Mouse (Mus musculus): ENCODE results near the gene Heatr4. TPM values are rescaled to one million over a fixed set of nuclear protein-coding genes. Genes with fewer than 3 reads are reported as not detected.

Gene Heatr4
- total RNA-seq (2012; rRNA removed): not detected in 2 replicates
- under 1 TPM in 1 of 2 experiments, not detected in 1; 0.03 TPM for polyA plus RNA-seq (2012; ENCODE audit: insufficient read depth in 1 of 2, insufficient read length in 2 of 2, low read depth in 1 of 2, low replicate concordance in 2 of 2, missing spikeins in 1 of 2)

DNA sequence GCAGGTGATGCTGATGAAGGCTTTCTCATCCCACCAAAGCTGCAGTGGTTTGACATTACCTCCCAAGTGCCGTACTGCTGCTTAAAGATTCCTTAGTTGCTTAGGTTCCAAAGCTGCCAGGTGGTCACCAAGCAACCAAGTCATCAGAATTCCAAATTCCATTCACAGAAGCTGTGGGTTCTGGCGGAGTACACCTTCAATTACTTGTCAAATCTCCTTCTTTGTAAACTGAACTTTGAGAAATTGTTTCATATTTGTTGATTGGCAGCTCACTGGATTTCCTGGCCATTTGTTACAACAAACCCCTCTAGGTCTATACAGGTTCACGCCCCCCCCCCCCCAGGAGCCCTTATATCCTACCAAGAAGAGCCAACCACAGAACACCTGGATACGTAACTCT lies at the start of gene Heatr4:
Gene Heatr4, minus strand, starts transcription at position 101 of the 400 bp plus-strand sequence.
- DNase-seq (ENCODE audit: low read depth, low spot score): no peak
- peaks cover 10 to 11% of the 10 kb centered on the region in 2 experiments for H3K4me1 ChIP-seq (ENCODE audit: control insufficient read depth in 1 of 2, insufficient read depth in 2 of 2, low read length in 2 of 2)
- no peak within 1 kb of the TSS for H3K4me3 ChIP-seq (ENCODE audit: control insufficient read depth in 1 of 2, insufficient read depth in 1 of 2, low read depth in 2 of 2, low read length in 2 of 2)
- 0 out of 4 replicates have a peak, but pooled peaks cover 0 to 1% of the 10 kb centered on the region in 2 experiments for H3K27me3 ChIP-seq (ENCODE audit: control insufficient read depth in 1 of 2, insufficient read depth in 2 of 2, low read length in 2 of 2)
- peaks cover 0 to 17% of the 10 kb centered on the region in 2 experiments; a peak in 2 of 4 replicates for H3K36me3 ChIP-seq (ENCODE audit: control insufficient read depth in 1 of 2, insufficient read depth in 2 of 2, low read length in 2 of 2)
- H3K9ac ChIP-seq (ENCODE audit: control insufficient read depth, low read depth, low read length, poor library complexity, severe bottlenecking): no peak within 1 kb of the TSS
- H3K27ac ChIP-seq (ENCODE audit: control insufficient read depth, low read depth, low read length): no peak within 1 kb of the TSS
- H3K79me2 ChIP-seq (ENCODE audit: control insufficient read depth, insufficient read depth, low read length, poor library complexity): peaks cover 11% of the 10 kb centered on the region
- no peak for TF ChIP-seq JUND (IDR thresholded peaks at IDR 0.05; ENCODE audit: low read depth, low read length)
- TF ChIP-seq MXI1 (IDR thresholded peaks at IDR 0.05; ENCODE audit: low read depth, low read length): no peak
- TF ChIP-seq RCOR1 (IDR thresholded peaks at IDR 0.05; ENCODE audit: low read depth, low read length): no peak
- no peak for TF ChIP-seq CTCF (IDR thresholded peaks at IDR 0.05 in 2 of 3, conservative IDR thresholded peaks at IDR 0.05 in 1 of 3; ENCODE audit: control insufficient read depth in 1 of 3, insufficient read depth in 1 of 3, low read depth in 2 of 3, low read length in 3 of 3, poor library complexity in 1 of 3, severe bottlenecking in 1 of 3)
- TF ChIP-seq RAD21 (IDR thresholded peaks at IDR 0.05; ENCODE audit: low read depth, low read length): no peak
- TF ChIP-seq ELF1 (IDR thresholded peaks at IDR 0.05; ENCODE audit: low read depth, low read length): no peak
- no peak for TF ChIP-seq MAX (IDR thresholded peaks at IDR 0.05; ENCODE audit: low read length)
- TF ChIP-seq MEF2A (IDR thresholded peaks at IDR 0.05; ENCODE audit: extremely low read depth, insufficient replicate concordance, low read depth, low read length, poor library complexity, severe bottlenecking): no peak
- TF ChIP-seq CHD2 (IDR thresholded peaks at IDR 0.05; ENCODE audit: low read length): no peak
- no peak for TF ChIP-seq TCF12 (IDR thresholded peaks at IDR 0.05; ENCODE audit: low read depth, low read length)
- no peak for TF ChIP-seq NELFE (IDR thresholded peaks at IDR 0.05; ENCODE audit: low read depth, low read length)
- TF ChIP-seq USF1 (IDR thresholded peaks at IDR 0.05; ENCODE audit: low read depth, low read length): no peak
- no peak for TF ChIP-seq GATA1 (IDR thresholded peaks at IDR 0.05; ENCODE audit: low read depth, low read length)
- TF ChIP-seq POLR2AphosphoS5 (IDR thresholded peaks at IDR 0.05; ENCODE audit: borderline replicate concordance, low read depth, low read length): no peak
- TF ChIP-seq ETS1 (IDR thresholded peaks at IDR 0.05; ENCODE audit: low read depth, low read length): no peak
- no peak for TF ChIP-seq USF2 (IDR thresholded peaks at IDR 0.05; ENCODE audit: borderline replicate concordance in 1 of 2, insufficient read depth in 1 of 2, low read depth in 1 of 2, low read length in 2 of 2)
- no peak for TF ChIP-seq ZKSCAN1 (IDR thresholded peaks at IDR 0.05; ENCODE audit: low read depth, low read length)
- TF ChIP-seq ZMIZ1 (IDR thresholded peaks at IDR 0.05; ENCODE audit: low read depth, low read length): no peak
- TF ChIP-seq EP300 (IDR thresholded peaks at IDR 0.05; ENCODE audit: low read depth in 1 of 2, low read length in 2 of 2): no peak
- TF ChIP-seq BHLHE40 (IDR thresholded peaks at IDR 0.05; ENCODE audit: borderline replicate concordance, low read depth, low read length): no peak
- no peaks in the 10 kb centered on the region for H3K9me3 ChIP-seq (replicated peaks; ENCODE audit: insufficient read depth, low read length)

Measured in MEL (cell line).